Mouse (Mus musculus): ENCODE results near the gene 4930524J08Rik. TPM values are rescaled to one million over a fixed set of nuclear protein-coding genes. Genes with fewer than 3 reads are reported as not detected.

The 4930524J08Rik gene
- total and polyA plus RNA-seq, 2 experiments from 2014 or later = 3.2 to 10.0 TPM

GRCm38 (mm10) chr5:99953883-99954282 is 25.0 kb upstream of the 4930524J08Rik start:
- DNase-seq (ENCODE audit: low spot score) (peak; percentile 11), ATAC-seq (ENCODE audit: low FRiP score) (no peak)
- no peaks in the 10 kb centered on the region for H3K4me1 ChIP-seq (ENCODE audit: insufficient read depth, low read length)
- TF ChIP-seq CTCF (IDR thresholded peaks at IDR 0.05) = no peak
- no peaks in the 10 kb centered on the region for H3K27me3 ChIP-seq (ENCODE audit: insufficient read depth, low read length)
- H3K4me3 ChIP-seq (ENCODE audit: low read depth, low read length) = no peak overlapping the region
- H3K36me3 ChIP-seq (ENCODE audit: insufficient read depth, low read length) = peaks cover 6% of the 10 kb centered on the region; the same call in 1 of the 2 replicates
- H3K9ac ChIP-seq (replicated peaks; ENCODE audit: low read length, poor library complexity, severe bottlenecking) = no peak overlapping the region
- no peak overlapping the region for H3K4me2 ChIP-seq (ENCODE audit: low read depth, low read length, poor library complexity, severe bottlenecking)
- no peaks in the 10 kb centered on the region for H3K9me3 ChIP-seq (ENCODE audit: low read length)
- WGBS = 11% methylated on average over 1 of the region's 1 CpGs
- no peak overlapping the region for H3K27ac ChIP-seq (ENCODE audit: low read depth, low read length)

- no peak for TF ChIP-seq CTCF (IDR thresholded peaks at IDR 0.05)
- Histone ChIP-seq H3K9ac (replicated peaks; ENCODE audit: low read length, poor library complexity, severe bottlenecking) (no peak overlapping the region), H3K27ac (ENCODE audit: low read depth, low read length) (no peak overlapping the region), H3K36me3 (ENCODE audit: insufficient read depth, low read length) (peaks cover 11% of the 10 kb centered on the region; the same call in 1 of the 2 replicates), H3K9me3 (ENCODE audit: low read length) (no peaks in the 10 kb centered on the region), H3K27me3 (ENCODE audit: insufficient read depth, low read length) (no peaks in the 10 kb centered on the region), H3K4me2 (ENCODE audit: low read depth, low read length, poor library complexity, severe bottlenecking) (no peak overlapping the region), H3K4me1 (ENCODE audit: insufficient read depth, low read length) (no peaks in the 10 kb centered on the region), H3K4me3 (ENCODE audit: low read depth, low read length) (no peak overlapping the region)
- ATAC-seq (ENCODE audit: low FRiP score) = no peak
- 95% methylated on average over 1 of the region's 1 CpGs for WGBS
- DNase-seq (ENCODE audit: low spot score) = no peak
Observed at GRCm38 (mm10) chr5:99958666-99959065, 20.2 kb upstream of the 4930524J08Rik start.

DNA sequence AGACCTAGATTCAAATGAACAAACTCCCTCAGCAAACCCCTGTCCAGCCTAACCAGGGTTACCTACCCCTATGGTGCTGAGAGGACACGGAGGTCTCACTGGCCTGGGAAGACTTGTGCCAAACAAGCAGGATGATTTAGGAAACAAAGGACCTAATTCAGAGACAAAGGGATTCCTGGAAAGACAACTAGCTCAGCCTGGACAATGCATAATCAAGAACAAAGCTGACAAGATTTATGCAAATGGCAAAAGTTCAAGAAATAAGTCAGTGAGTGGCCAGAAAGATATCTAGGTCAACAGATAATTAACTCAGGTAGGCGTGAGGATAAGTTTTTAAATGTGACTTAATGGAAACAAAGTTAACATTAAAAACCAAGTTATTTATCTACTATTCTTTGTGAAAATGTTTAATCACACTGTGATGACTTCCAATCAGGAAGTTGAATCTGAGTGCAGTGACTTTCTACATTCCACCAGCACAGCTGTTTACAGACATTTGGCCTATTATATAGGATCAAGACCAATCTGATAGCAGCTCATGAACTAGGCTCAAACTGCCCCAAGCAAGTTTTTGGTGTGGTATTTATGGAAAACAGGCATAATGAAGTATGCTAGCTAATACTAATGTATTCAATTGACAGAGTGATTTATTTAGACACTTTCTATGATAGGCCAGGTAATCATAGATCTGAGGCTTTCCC is 19.5 kb upstream of the 4930524J08Rik start:
- 80% methylated on average over 2 of the region's 2 CpGs for WGBS

DNA sequence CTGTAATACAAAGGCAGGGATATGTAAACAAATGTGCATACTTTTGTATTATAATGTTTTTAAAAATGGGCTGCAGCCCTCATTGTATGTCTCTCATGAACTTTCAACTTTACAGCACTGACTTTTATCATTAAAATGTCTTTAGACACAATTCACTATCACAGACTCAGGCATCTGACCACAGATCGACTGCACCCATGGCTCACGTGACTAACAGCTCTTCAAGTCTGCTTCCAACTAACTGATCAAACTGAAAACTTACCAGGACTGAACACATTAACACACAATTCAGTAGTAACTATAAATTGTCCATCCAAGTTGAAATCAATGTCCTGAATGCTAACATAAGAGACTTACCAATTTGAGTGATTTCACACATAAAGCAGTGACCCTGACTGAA is 18.9 kb upstream of the 4930524J08Rik start:
- no peaks in the 10 kb centered on the region for H3K27me3 ChIP-seq (ENCODE audit: insufficient read depth, low read length)
- WGBS = 84% methylated on average over 2 of the region's 2 CpGs
- ATAC-seq (ENCODE audit: low FRiP score) (no peak), DNase-seq (ENCODE audit: low spot score) (no peak)
- H3K36me3 ChIP-seq (ENCODE audit: insufficient read depth, low read length) = peaks cover 11% of the 10 kb centered on the region; the same call in 1 of the 2 replicates
- H3K9ac ChIP-seq (replicated peaks; ENCODE audit: low read length, poor library complexity, severe bottlenecking) = no peak overlapping the region
- no peak for TF ChIP-seq CTCF (IDR thresholded peaks at IDR 0.05)
- H3K4me2 ChIP-seq (ENCODE audit: low read depth, low read length, poor library complexity, severe bottlenecking) = no peak overlapping the region
- H3K4me1 ChIP-seq (ENCODE audit: insufficient read depth, low read length) = no peaks in the 10 kb centered on the region
- H3K9me3 ChIP-seq (ENCODE audit: low read length) = no peaks in the 10 kb centered on the region
- H3K4me3 ChIP-seq (ENCODE audit: low read depth, low read length) = no peak overlapping the region
- no peak overlapping the region for H3K27ac ChIP-seq (ENCODE audit: low read depth, low read length)

More for the DNA sequence above, 19.5 kb upstream of the 4930524J08Rik start:
- no peaks in the 10 kb centered on the region for H3K9me3 ChIP-seq (ENCODE audit: low read length)
- TF ChIP-seq CTCF (IDR thresholded peaks at IDR 0.05) = no peak
- DNase-seq (ENCODE audit: low spot score) (no peak), ATAC-seq (ENCODE audit: low FRiP score) (no peak)
- no peaks in the 10 kb centered on the region for H3K4me1 ChIP-seq (ENCODE audit: insufficient read depth, low read length)
- no peak overlapping the region for H3K4me2 ChIP-seq (ENCODE audit: low read depth, low read length, poor library complexity, severe bottlenecking)
- H3K36me3 ChIP-seq (ENCODE audit: insufficient read depth, low read length) = peaks cover 11% of the 10 kb centered on the region; the same call in 1 of the 2 replicates
- no peak overlapping the region for H3K4me3 ChIP-seq (ENCODE audit: low read depth, low read length)
- H3K9ac ChIP-seq (replicated peaks; ENCODE audit: low read length, poor library complexity, severe bottlenecking) = no peak overlapping the region
- no peak overlapping the region for H3K27ac ChIP-seq (ENCODE audit: low read depth, low read length)
- H3K27me3 ChIP-seq (ENCODE audit: insufficient read depth, low read length) = no peaks in the 10 kb centered on the region

- Histone ChIP-seq H3K4me1 (ENCODE audit: insufficient read depth, low read length) (peaks cover 7% of the 10 kb centered on the region; the same call in 1 of the 2 replicates), H3K36me3 (ENCODE audit: insufficient read depth, low read length) (no peaks in the 10 kb centered on the region), H3K4me2 (ENCODE audit: low read depth, low read length, poor library complexity, severe bottlenecking) (no peak overlapping the region), H3K27ac (ENCODE audit: low read depth, low read length) (no peak overlapping the region), H3K4me3 (ENCODE audit: low read depth, low read length) (no peak overlapping the region), H3K27me3 (ENCODE audit: insufficient read depth, low read length) (no peaks in the 10 kb centered on the region), H3K9ac (replicated peaks; ENCODE audit: low read length, poor library complexity, severe bottlenecking) (no peak overlapping the region), H3K9me3 (ENCODE audit: low read length) (no peaks in the 10 kb centered on the region)
- ATAC-seq (ENCODE audit: low FRiP score) = no peak
- DNase-seq (ENCODE audit: low spot score) = no peak
- 7% methylated on average over 2 of the region's 2 CpGs for WGBS
- TF ChIP-seq CTCF (IDR thresholded peaks at IDR 0.05) = no peak
Observed at GRCm38 (mm10) chr5:99973941-99974340, 4.9 kb upstream of the 4930524J08Rik start.

DNA sequence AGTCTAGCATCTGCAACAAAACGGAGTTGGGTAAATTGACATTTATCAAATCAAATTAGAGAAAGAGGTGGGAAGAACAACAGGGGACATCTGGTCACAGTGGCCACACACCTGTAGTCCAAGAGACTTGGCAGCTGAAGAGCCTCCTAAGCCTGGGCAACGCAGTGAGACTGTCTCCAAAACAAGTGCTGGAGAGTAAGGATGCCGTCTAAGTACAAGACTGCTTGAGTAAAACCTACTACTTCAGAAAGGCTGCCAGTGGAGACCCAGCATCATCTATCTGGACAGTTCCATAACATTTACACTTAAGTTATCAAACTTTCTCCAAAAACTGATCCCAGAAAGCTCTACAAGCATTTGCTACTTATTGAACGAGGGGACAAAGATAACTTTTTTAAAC is 3.8 kb upstream of the 4930524J08Rik start:
- no peak overlapping the region for H3K27ac ChIP-seq (ENCODE audit: low read depth, low read length)
- no peak overlapping the region for H3K4me3 ChIP-seq (ENCODE audit: low read depth, low read length)
- ATAC-seq (ENCODE audit: low FRiP score) (no peak), DNase-seq (ENCODE audit: low spot score) (no peak)
- peaks cover 7% of the 10 kb centered on the region; the same call in 1 of the 2 replicates for H3K4me1 ChIP-seq (ENCODE audit: insufficient read depth, low read length)
- H3K9ac ChIP-seq (replicated peaks; ENCODE audit: low read length, poor library complexity, severe bottlenecking) = no peak overlapping the region
- peak overlapping the region; percentile 21 for H3K4me2 ChIP-seq (ENCODE audit: low read depth, low read length, poor library complexity, severe bottlenecking)
- H3K9me3 ChIP-seq (ENCODE audit: low read length) = no peaks in the 10 kb centered on the region
- no peaks in the 10 kb centered on the region for H3K36me3 ChIP-seq (ENCODE audit: insufficient read depth, low read length)
- H3K27me3 ChIP-seq (ENCODE audit: insufficient read depth, low read length) = no peaks in the 10 kb centered on the region
- no peak for TF ChIP-seq CTCF (IDR thresholded peaks at IDR 0.05)
- WGBS = 46% methylated on average over 4 of the region's 4 CpGs

All from midbrain, postnatal 0 days (tissue).